Mouse (Mus musculus) C2C12 (cell line): Measurements from ENCODE around the gene Arfrp1.

Experiments
- CEBPB ChIP-seq: IDR thresholded peaks from one replicate; pipeline ENCODE4 v1.6.1; 2011; ENCODE audit warnings: low read depth, mild to moderate bottlenecking, control low read depth, moderate library complexity
- CTCF ChIP-seq: IDR thresholded peaks from one replicate; pipeline ENCODE4 v1.5.1; 2011; ENCODE audit not compliant: control insufficient read depth, insufficient read depth, insufficient read length
- USF1 ChIP-seq: IDR thresholded peaks from one replicate; pipeline ENCODE4 v1.6.1; 2011; ENCODE audit warnings: low read depth, mild to moderate bottlenecking, control low read depth, moderate library complexity

DNA sequence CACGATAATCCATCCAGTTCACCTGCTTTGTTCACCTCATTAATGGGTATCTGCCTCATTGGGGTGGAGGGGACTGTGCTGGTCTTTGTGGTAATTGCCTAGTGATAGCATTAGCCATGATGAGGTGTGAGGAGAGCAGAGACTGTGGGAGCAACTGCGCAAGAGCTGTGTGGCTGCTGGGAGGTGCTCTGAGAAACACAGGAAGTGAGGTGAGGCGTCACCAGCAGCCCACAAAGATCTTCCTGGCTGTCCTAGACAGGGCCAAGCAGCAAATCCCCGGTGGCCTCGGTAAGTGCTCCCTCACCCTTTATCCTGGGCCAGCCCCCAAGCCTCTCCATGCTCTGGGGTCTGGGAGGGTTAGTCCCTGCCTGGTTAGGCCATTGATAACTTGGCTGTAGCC is 15.9 kb upstream of the Arfrp1 start:
- no peak for TF ChIP-seq CTCF
- TF ChIP-seq USF1: no peak
- no peak for TF ChIP-seq CEBPB
